Mouse (Mus musculus): ENCODE measurements around the gene Guca2a.

GRCm38 (mm10) chr4:119626876-119627275 is 10.6 kb upstream of the Guca2a start:
- TF ChIP-seq CTCF (conservative IDR thresholded peaks at IDR 0.05; ENCODE audit: low read length), result no peak
- TF ChIP-seq NANOG (IDR thresholded peaks at IDR 0.05; ENCODE audit: borderline replicate concordance, low read length), result no peak
- TF ChIP-seq POU5F1 (IDR thresholded peaks at IDR 0.05; ENCODE audit: borderline replicate concordance, low read length), result no peak
